Mouse (Mus musculus) cerebellum, postnatal 10 days (tissue): Measurements from ENCODE around the gene Stab1.

Experiments used
- DNase-seq, 2 experiments: peaks; one replicate each; pipeline ENCODE4 v3.0.0; 2021; ENCODE audit warnings: mixed read lengths in 2 of 2

Gene Stab1

GRCm38 (mm10) chr14:31194441-31194840, 26.0 kb upstream of the Stab1 start:
- DNase-seq = no peak

- peak; percentile 52 to 60 for DNase-seq
Observed at GRCm38 (mm10) chr14:31193791-31194190, 25.4 kb upstream of the Stab1 start.

- peak; percentile 72 to 73 for DNase-seq
Observed at GRCm38 (mm10) chr14:31191936-31192335, 23.5 kb upstream of the Stab1 start.

GRCm38 (mm10) chr14:31189348-31189747, 20.9 kb upstream of the Stab1 start:
- no peak for DNase-seq

- DNase-seq = no peak
Observed at GRCm38 (mm10) chr14:31188771-31189181, 20.3 kb upstream of the Stab1 start.

- peak in 1 of 2 experiments; percentile 46 for DNase-seq
Observed at GRCm38 (mm10) chr14:31186656-31187055, 18.2 kb upstream of the Stab1 start.

GRCm38 (mm10) chr14:31184195-31184594, 15.8 kb upstream of the Stab1 start:
- no peak for DNase-seq

- no peak for DNase-seq
Observed at GRCm38 (mm10) chr14:31183541-31183940, 15.1 kb upstream of the Stab1 start.

- no peak for DNase-seq
Observed at GRCm38 (mm10) chr14:31182786-31183290, 14.4 kb upstream of the Stab1 start.

GRCm38 (mm10) chr14:31181512-31181911, 13.1 kb upstream of the Stab1 start:
- DNase-seq = no peak

- DNase-seq = peak; percentile 68 to 78
Observed at GRCm38 (mm10) chr14:31179677-31180365, 11.4 kb upstream of the Stab1 start.

- DNase-seq = no peak
Observed at GRCm38 (mm10) chr14:31177715-31178114, 9.3 kb upstream of the Stab1 start.

- DNase-seq = no peak
Observed at GRCm38 (mm10) chr14:31177287-31177686, 8.8 kb upstream of the Stab1 start.

GRCm38 (mm10) chr14:31173537-31173936, 5.1 kb upstream of the Stab1 start:
- DNase-seq = no peak

GRCm38 (mm10) chr14:31172781-31173455, 4.5 kb upstream of the Stab1 start:
- peak; percentile 60 to 66 for DNase-seq

GRCm38 (mm10) chr14:31171821-31172220, 3.4 kb upstream of the Stab1 start:
- DNase-seq = no peak

- DNase-seq = peak; percentile 84 to 86
Observed at GRCm38 (mm10) chr14:31171386-31171785, 2.9 kb upstream of the Stab1 start.

GRCm38 (mm10) chr14:31170963-31171362, 2.5 kb upstream of the Stab1 start:
- DNase-seq = no peak

GRCm38 (mm10) chr14:31169508-31169907, 1.1 kb upstream of the Stab1 start:
- no peak for DNase-seq

- DNase-seq = peak; percentile 67 to 76
Observed at GRCm38 (mm10) chr14:31166827-31167226, 1.6 kb downstream of the Stab1 start.

GRCm38 (mm10) chr14:31165991-31166630, 2.3 kb downstream of the Stab1 start:
- DNase-seq = peak; percentile 49 to 67

GRCm38 (mm10) chr14:31165458-31165857, 3.0 kb downstream of the Stab1 start:
- no peak for DNase-seq

- DNase-seq = peak; percentile 60 to 69
Observed at GRCm38 (mm10) chr14:31165010-31165409, 3.4 kb downstream of the Stab1 start.

- peak; percentile 84 to 87 for DNase-seq
Observed at GRCm38 (mm10) chr14:31164067-31164466, 4.4 kb downstream of the Stab1 start.
